Comparison of ENCODE assay signal across 12 mouse cellular contexts in the genomic region with DNA sequence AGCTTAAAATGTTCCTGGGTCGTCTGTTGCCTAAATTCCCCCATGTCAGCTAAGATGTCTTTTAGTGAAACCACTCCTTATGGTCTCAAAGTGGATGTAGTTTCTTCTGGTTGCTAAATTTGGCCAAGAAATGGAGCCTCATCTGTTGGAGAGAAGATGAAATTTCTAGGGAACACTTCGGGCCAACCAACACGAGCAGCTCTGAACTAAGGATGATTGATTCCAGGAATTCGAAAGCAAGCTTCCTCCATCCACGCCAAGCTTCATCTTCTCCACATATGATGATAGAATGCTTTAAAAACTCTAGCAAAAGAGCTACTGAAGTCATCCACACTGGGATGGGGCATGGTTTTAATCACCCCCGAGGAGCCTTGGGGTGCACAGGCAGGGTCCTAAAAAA.
DNase-seq lines count a peak whose midpoint lies in the region; ATAC-seq and TF ChIP-seq lines count a peak whose summit lies in the region.
"Had no signal": no experiment of that assay in that cellular context is flagged by ENCODE, and none has a peak within 500 bp of the region (broad histone marks: within the 10 kb centered on the region; RNA-seq: fewer than 3 reads in every experiment).

No protein-coding gene starts in this region.

- peak; percentile 51 for ATAC-seq in frontal cortex, adult (ENCODE audit: low TSS enrichment)
- ATAC-seq in intestine, embryonic 16.5 days: no peak
- no peak for ATAC-seq in intestine, postnatal 0 days
- ATAC-seq in embryonic facial prominence, embryonic 15.5 days (ENCODE audit: insufficient number of reproducible peaks, low FRiP score, low TSS enrichment, low read depth): 0 out of 2 replicates have a peak, but pooled peaks have one; percentile 21
- ATAC-seq: activated CD4-positive, CD25-positive, alpha-beta regulatory T cell, adult 4 months; Patski had no signal

- H3K4me1 ChIP-seq in intestine, embryonic 16.5 days (ENCODE audit: control insufficient read depth, insufficient read depth, low read length): no peaks in the 10 kb centered on the region
- H3K4me1 ChIP-seq in intestine, postnatal 0 days (replicated peaks; ENCODE audit: control insufficient read depth, insufficient read depth, low read length): no peaks in the 10 kb centered on the region
- peaks cover 8% of the 10 kb centered on the region; the same call in 1 of the 2 replicates for H3K4me1 ChIP-seq in embryonic facial prominence, embryonic 15.5 days
- H3K4me1 ChIP-seq: forebrain, embryonic 12.5 days; hindbrain, embryonic 10.5 days; hindbrain, embryonic 15.5 days had no signal

- H3K4me3 ChIP-seq in intestine, embryonic 16.5 days (ENCODE audit: low read length): no peak overlapping the region
- H3K4me3 ChIP-seq in intestine, postnatal 0 days (ENCODE audit: low read depth, low read length): no peak overlapping the region
- no peak overlapping the region for H3K4me3 ChIP-seq in embryonic facial prominence, embryonic 15.5 days (replicated peaks)
- H3K4me3 ChIP-seq: forebrain, embryonic 12.5 days; hindbrain, embryonic 10.5 days; hindbrain, embryonic 15.5 days had no signal

- H3K9ac ChIP-seq in intestine, embryonic 16.5 days (ENCODE audit: low read depth, low read length): no peak overlapping the region
- no peak overlapping the region for H3K9ac ChIP-seq in intestine, postnatal 0 days (ENCODE audit: low read depth, low read length)
- H3K9ac ChIP-seq in embryonic facial prominence, embryonic 15.5 days: no peak overlapping the region
- H3K9ac ChIP-seq: forebrain, embryonic 12.5 days; hindbrain, embryonic 15.5 days had no signal

- DNase-seq in frontal cortex, postnatal 36 days (ENCODE audit: low spot score in 2 of 2): no peak
- DNase-seq in spleen, adult 12 weeks (ENCODE audit: low spot score): no peak

- TF ChIP-seq CTCF in intestine, postnatal 0 days (IDR thresholded peaks at IDR 0.05; ENCODE audit: low read depth): no peak

- H3K36me3 ChIP-seq in intestine, embryonic 16.5 days (ENCODE audit: control insufficient read depth, insufficient read depth, low read length): no peaks in the 10 kb centered on the region
- no peaks in the 10 kb centered on the region for H3K36me3 ChIP-seq in intestine, postnatal 0 days (ENCODE audit: control insufficient read depth, insufficient read depth)
- no peaks in the 10 kb centered on the region for H3K36me3 ChIP-seq in embryonic facial prominence, embryonic 15.5 days
- H3K36me3 ChIP-seq: forebrain, embryonic 12.5 days; hindbrain, embryonic 10.5 days; hindbrain, embryonic 15.5 days had no signal

- WGBS in intestine, embryonic 16.5 days: 72% methylated on average over 6 of the region's 6 CpGs
- 74% methylated on average over 6 of the region's 6 CpGs for WGBS in intestine, postnatal 0 days
- 50% methylated on average over 6 of the region's 6 CpGs for WGBS in embryonic facial prominence, embryonic 15.5 days

- H3K4me2 ChIP-seq in intestine, embryonic 16.5 days (ENCODE audit: low read depth, low read length): no peak overlapping the region
- H3K4me2 ChIP-seq in intestine, postnatal 0 days (replicated peaks; ENCODE audit: low read depth): no peak overlapping the region
- H3K4me2 ChIP-seq in embryonic facial prominence, embryonic 15.5 days (replicated peaks): no peak overlapping the region
- H3K4me2 ChIP-seq: forebrain, embryonic 12.5 days; hindbrain, embryonic 15.5 days had no signal

- peak overlapping the region; percentile 13; the same call in 1 of the 2 replicates for H3K27ac ChIP-seq in intestine, embryonic 16.5 days (ENCODE audit: low read length)
- no peak overlapping the region for H3K27ac ChIP-seq in intestine, postnatal 0 days (ENCODE audit: low read depth, low read length)
- H3K27ac ChIP-seq in embryonic facial prominence, embryonic 15.5 days (replicated peaks): peak overlapping the region; percentile 83
- H3K27ac ChIP-seq: forebrain, embryonic 12.5 days; hindbrain, embryonic 10.5 days; hindbrain, embryonic 15.5 days had no signal

- no peaks in the 10 kb centered on the region for H3K27me3 ChIP-seq in intestine, embryonic 16.5 days (replicated peaks; ENCODE audit: control insufficient read depth, insufficient read depth, low read length)
- no peaks in the 10 kb centered on the region for H3K27me3 ChIP-seq in intestine, postnatal 0 days (replicated peaks; ENCODE audit: control insufficient read depth, insufficient read depth, low read length)
- no peaks in the 10 kb centered on the region for H3K27me3 ChIP-seq in embryonic facial prominence, embryonic 15.5 days
- H3K27me3 ChIP-seq: CH12.LX; forebrain, embryonic 12.5 days; hindbrain, embryonic 15.5 days had no signal

- no peaks in the 10 kb centered on the region for H3K9me3 ChIP-seq in intestine, embryonic 16.5 days (ENCODE audit: control insufficient read depth, low read length)
- no peaks in the 10 kb centered on the region for H3K9me3 ChIP-seq in intestine, postnatal 0 days (ENCODE audit: control insufficient read depth)
- H3K9me3 ChIP-seq in embryonic facial prominence, embryonic 15.5 days (replicated peaks): no peaks in the 10 kb centered on the region
- H3K9me3 ChIP-seq: forebrain, embryonic 12.5 days; hindbrain, embryonic 10.5 days; hindbrain, embryonic 15.5 days had no signal

Comparison
In these comparisons a context has a peak if more than half of its experiments do, and no peak if none do; other contexts are left out.
1. ATAC-seq: peak in frontal cortex, adult (single experiment) and embryonic facial prominence, embryonic 15.5 days (single experiment); none in intestine, embryonic 16.5 days (single experiment) and intestine, postnatal 0 days (single experiment).